Mouse (Mus musculus): ENCODE measurements around the gene Ccdc33. TPM values are rescaled to one million over a fixed set of nuclear protein-coding genes. Genes with fewer than 3 reads are reported as not detected.

The Ccdc33 gene
- polyA plus RNA-seq, 1 experiment from 2014 or later = 0.73 TPM

DNA sequence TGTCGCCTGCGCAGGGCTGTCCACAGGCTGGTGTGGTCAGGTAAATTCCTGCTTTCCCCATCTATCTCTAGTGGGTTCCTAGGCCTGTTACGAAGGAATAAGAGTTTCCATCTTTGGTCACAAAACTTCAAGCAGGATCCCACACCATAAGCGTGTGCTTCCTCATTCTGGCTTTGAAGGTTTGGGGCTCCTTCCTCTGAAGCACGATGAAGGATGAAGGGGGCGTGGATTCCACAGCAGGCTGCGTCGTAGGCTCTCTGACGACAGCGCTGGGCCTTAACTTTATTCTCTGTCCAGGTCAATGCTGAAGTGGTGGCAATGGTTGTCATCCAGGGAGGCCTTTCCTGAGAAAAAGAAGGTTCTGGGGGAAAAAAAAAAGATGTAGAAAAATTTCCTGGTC is 138.1 kb downstream of the Ccdc33 start:
- Histone ChIP-seq H3K9ac (replicated peaks) (no peak overlapping the region), H3K9me3 (no peaks in the 10 kb centered on the region), H3K27me3 (no peaks in the 10 kb centered on the region), H3K4me3 (replicated peaks) (no peak overlapping the region), H3K27ac (no peak overlapping the region), H3K4me2 (replicated peaks) (no peak overlapping the region), H3K36me3 (no peaks in the 10 kb centered on the region), H3K4me1 (replicated peaks) (no peaks in the 10 kb centered on the region)
- ATAC-seq = no peak
- 89% methylated on average over 10 of the region's 10 CpGs for WGBS

DNA sequence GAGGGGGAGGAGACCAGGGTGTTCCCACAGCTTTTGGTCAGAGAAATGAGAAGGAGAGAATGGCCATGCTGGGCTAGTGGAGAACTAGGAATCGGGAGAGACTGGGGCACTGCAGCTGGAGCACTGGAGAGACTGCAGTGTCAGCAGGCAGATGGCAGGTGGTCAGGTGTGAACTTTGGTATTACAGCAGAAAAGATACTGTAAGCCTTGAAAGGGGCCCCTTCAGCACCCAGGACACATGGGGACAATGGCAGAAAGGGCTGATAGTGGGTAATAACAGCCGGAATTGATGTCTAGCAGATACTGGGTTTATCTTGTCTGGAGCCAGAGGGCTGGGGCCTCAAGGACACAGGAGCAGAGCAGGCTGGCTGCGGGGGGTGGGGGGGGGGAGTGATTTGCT is 139.8 kb downstream of the Ccdc33 start:
- H3K9me3 ChIP-seq = no peaks in the 10 kb centered on the region
- no peaks in the 10 kb centered on the region for H3K27me3 ChIP-seq
- H3K27ac ChIP-seq = no peak overlapping the region
- no peak overlapping the region for H3K4me2 ChIP-seq (replicated peaks)
- ATAC-seq = no peak
- no peak overlapping the region for H3K4me3 ChIP-seq (replicated peaks)
- H3K9ac ChIP-seq (replicated peaks) = no peak overlapping the region
- H3K36me3 ChIP-seq = no peaks in the 10 kb centered on the region
- WGBS = 85% methylated on average over 3 of the region's 3 CpGs
- H3K4me1 ChIP-seq (replicated peaks) = no peaks in the 10 kb centered on the region

Other genes starting within 250 kb of the Ccdc33 start
- 169 and 170 TPM in 2 replicates for gene Ubl7, start 207.8 kb downstream of the Ccdc33 start, polyA plus RNA-seq (2015; fragmentation: Nextera tagmentation; extraction: Ambion mirVana)
- gene Sema7a, start 178.7 kb downstream of the Ccdc33 start, polyA plus RNA-seq (2015; fragmentation: Nextera tagmentation; extraction: Ambion mirVana) = 1.9 and 2.7 TPM in 2 replicates
- gene Cyp11a1, start 112.4 kb downstream of the Ccdc33 start, polyA plus RNA-seq (2015; fragmentation: Nextera tagmentation; extraction: Ambion mirVana) = 0.30 and 0.38 TPM in 2 replicates
- 8.1 and 9.9 TPM in 2 replicates for gene Stra6, start 55.0 kb downstream of the Ccdc33 start, polyA plus RNA-seq (2015; fragmentation: Nextera tagmentation; extraction: Ambion mirVana)
- 21.4 and 25.3 TPM in 2 replicates for gene Islr, start 85.5 kb upstream of the Ccdc33 start, polyA plus RNA-seq (2015; fragmentation: Nextera tagmentation; extraction: Ambion mirVana)
- gene Islr2, start 85.5 kb upstream of the Ccdc33 start, polyA plus RNA-seq (2015; fragmentation: Nextera tagmentation; extraction: Ambion mirVana) = 36.8 and 51.7 TPM in 2 replicates
- 4.1 and 4.8 TPM in 2 replicates for gene Pml, start 131.0 kb upstream of the Ccdc33 start, polyA plus RNA-seq (2015; fragmentation: Nextera tagmentation; extraction: Ambion mirVana)
- gene Stoml1, start 134.3 kb upstream of the Ccdc33 start, polyA plus RNA-seq (2015; fragmentation: Nextera tagmentation; extraction: Ambion mirVana) = 94.8 and 97.2 TPM in 2 replicates
- gene Loxl1, start 194.4 kb upstream of the Ccdc33 start, polyA plus RNA-seq (2015; fragmentation: Nextera tagmentation; extraction: Ambion mirVana) = 3.9 and 4.8 TPM in 2 replicates

Measured in midbrain, embryonic 13.5 days (tissue).